Mouse (Mus musculus): ENCODE measurements around the gene Nup205. TPM values are rescaled to one million over a fixed set of nuclear protein-coding genes. Genes with fewer than 3 reads are reported as not detected.

Gene Nup205
- polyA plus RNA-seq, 1 experiment from 2014 or later: 42.8 TPM

GRCm38 (mm10) chr6:35253474-35253873, 76.3 kb downstream of the Nup205 start:
- Histone ChIP-seq H3K9me3 (replicated peaks) (no peaks in the 10 kb centered on the region), H3K4me2 (replicated peaks) (peak overlapping the region; percentile 60), H3K27me3 (no peaks in the 10 kb centered on the region), H3K4me3 (peak overlapping the region; percentile 57), H3K36me3 (no peaks in the 10 kb centered on the region), H3K27ac (no peak overlapping the region), H3K9ac (peak overlapping the region; percentile 78), H3K4me1 (peaks cover 27% of the 10 kb centered on the region)
- ATAC-seq (ENCODE audit: low FRiP score): no peak
- 49% methylated on average over 5 of the region's 5 CpGs for WGBS

- no peaks in the 10 kb centered on the region for H3K27me3 ChIP-seq
- no peaks in the 10 kb centered on the region for H3K36me3 ChIP-seq
- peak overlapping the region; percentile 60 for H3K4me2 ChIP-seq (replicated peaks)
- H3K9ac ChIP-seq: 0 out of 2 replicates have a peak overlapping the region, but pooled peaks have one; percentile 32
- ATAC-seq (ENCODE audit: low FRiP score): no peak
- 0 out of 2 replicates have a peak overlapping the region, but pooled peaks have one; percentile 40 for H3K27ac ChIP-seq
- 0 out of 2 replicates have a peak overlapping the region, but pooled peaks have one; percentile 10 for H3K4me3 ChIP-seq
- WGBS: 60% methylated on average over 9 of the region's 9 CpGs
- H3K9me3 ChIP-seq (replicated peaks): no peaks in the 10 kb centered on the region
- peaks cover 27% of the 10 kb centered on the region for H3K4me1 ChIP-seq
These were observed 77.1 kb downstream of the Nup205 start for GRCm38 (mm10) chr6:35254136-35254904.

- WGBS: 76% methylated on average over 12 of the region's 12 CpGs
These were observed 77.8 kb downstream of the Nup205 start for GRCm38 (mm10) chr6:35255017-35255416.

DNA sequence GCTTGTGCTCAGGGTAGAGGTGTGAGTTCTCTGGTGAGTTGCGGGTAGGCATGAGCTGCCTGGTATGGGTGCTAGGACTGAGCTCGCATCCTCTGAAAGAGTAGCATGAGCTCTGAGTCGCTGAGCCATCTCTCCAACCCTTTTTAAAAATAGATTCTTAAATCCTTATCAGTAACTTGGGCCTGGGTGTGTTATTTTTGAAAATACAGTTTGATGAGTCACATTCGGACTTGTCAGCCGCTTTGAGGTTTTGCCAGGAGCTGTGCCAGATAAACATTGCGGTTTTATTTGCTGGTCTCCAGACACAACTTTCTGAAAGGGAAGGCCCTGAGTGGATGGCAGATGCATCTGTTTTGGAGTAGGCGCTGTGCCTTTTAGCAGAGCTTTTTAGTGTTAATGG, 79.5 kb downstream of the Nup205 start:
- no peak overlapping the region for H3K27ac ChIP-seq
- no peak overlapping the region for H3K4me2 ChIP-seq (replicated peaks)
- no peaks in the 10 kb centered on the region for H3K27me3 ChIP-seq
- no peak overlapping the region for H3K4me3 ChIP-seq
- no peak for ATAC-seq (ENCODE audit: low FRiP score)
- H3K4me1 ChIP-seq: peaks cover 27% of the 10 kb centered on the region
- H3K9me3 ChIP-seq (replicated peaks): no peaks in the 10 kb centered on the region
- 91% methylated on average over 7 of the region's 7 CpGs for WGBS
- H3K9ac ChIP-seq: no peak overlapping the region
- peaks cover 12% of the 10 kb centered on the region for H3K36me3 ChIP-seq

More at GRCm38 (mm10) chr6:35255017-35255416, 77.8 kb downstream of the Nup205 start:
- no peak for ATAC-seq (ENCODE audit: low FRiP score)
- Histone ChIP-seq H3K9ac (no peak overlapping the region), H3K36me3 (no peaks in the 10 kb centered on the region), H3K27me3 (no peaks in the 10 kb centered on the region), H3K9me3 (replicated peaks) (no peaks in the 10 kb centered on the region), H3K4me3 (no peak overlapping the region), H3K4me1 (peaks cover 27% of the 10 kb centered on the region), H3K4me2 (replicated peaks) (peak overlapping the region; percentile 60), H3K27ac (0 out of 2 replicates have a peak overlapping the region, but pooled peaks have one; percentile 40)

- WGBS: 84% methylated on average over 13 of the region's 13 CpGs
- Histone ChIP-seq H3K9me3 (replicated peaks) (no peaks in the 10 kb centered on the region), H3K4me2 (replicated peaks) (no peak overlapping the region), H3K9ac (no peak overlapping the region), H3K4me1 (peaks cover 27% of the 10 kb centered on the region), H3K27me3 (no peaks in the 10 kb centered on the region), H3K36me3 (peaks cover 19% of the 10 kb centered on the region), H3K4me3 (no peak overlapping the region), H3K27ac (no peak overlapping the region)
- ATAC-seq (ENCODE audit: low FRiP score): no peak
These were observed 80.5 kb downstream of the Nup205 start for GRCm38 (mm10) chr6:35257626-35258190.

DNA sequence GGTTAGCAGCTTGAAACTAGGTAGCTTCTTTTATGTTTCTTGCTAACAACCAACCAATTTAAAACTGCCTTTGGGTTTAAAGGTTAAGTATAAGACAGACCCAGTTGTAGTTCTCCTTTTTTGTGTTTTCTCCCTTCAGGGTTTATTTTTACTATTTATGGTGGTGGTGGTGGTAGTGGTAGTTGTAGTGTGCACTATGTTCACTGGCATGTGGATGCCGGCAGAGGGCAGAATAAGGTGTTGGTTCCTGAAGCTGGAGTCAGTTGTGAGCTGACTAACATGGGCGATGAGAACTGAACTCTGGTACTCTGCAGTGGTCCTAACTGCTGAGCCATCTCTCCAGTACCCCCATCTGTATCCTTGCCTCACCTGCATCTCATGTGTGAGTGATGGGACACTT, 81.7 kb downstream of the Nup205 start:
- Histone ChIP-seq H3K27ac (no peak overlapping the region), H3K4me1 (peaks cover 20% of the 10 kb centered on the region), H3K36me3 (peaks cover 30% of the 10 kb centered on the region), H3K4me3 (no peak overlapping the region), H3K27me3 (no peaks in the 10 kb centered on the region), H3K9ac (no peak overlapping the region), H3K9me3 (replicated peaks) (no peaks in the 10 kb centered on the region), H3K4me2 (replicated peaks) (no peak overlapping the region)
- WGBS: 95% methylated on average over 2 of the region's 2 CpGs
- no peak for ATAC-seq (ENCODE audit: low FRiP score)

GRCm38 (mm10) chr6:35259526-35259925, 82.3 kb downstream of the Nup205 start:
- Histone ChIP-seq H3K27ac (no peak overlapping the region), H3K9me3 (replicated peaks) (no peaks in the 10 kb centered on the region), H3K4me2 (replicated peaks) (no peak overlapping the region), H3K4me3 (no peak overlapping the region), H3K9ac (no peak overlapping the region), H3K4me1 (peaks cover 14% of the 10 kb centered on the region), H3K27me3 (no peaks in the 10 kb centered on the region), H3K36me3 (peaks cover 30% of the 10 kb centered on the region)
- WGBS: 88% methylated on average over 5 of the region's 5 CpGs
- ATAC-seq (ENCODE audit: low FRiP score): no peak

DNA sequence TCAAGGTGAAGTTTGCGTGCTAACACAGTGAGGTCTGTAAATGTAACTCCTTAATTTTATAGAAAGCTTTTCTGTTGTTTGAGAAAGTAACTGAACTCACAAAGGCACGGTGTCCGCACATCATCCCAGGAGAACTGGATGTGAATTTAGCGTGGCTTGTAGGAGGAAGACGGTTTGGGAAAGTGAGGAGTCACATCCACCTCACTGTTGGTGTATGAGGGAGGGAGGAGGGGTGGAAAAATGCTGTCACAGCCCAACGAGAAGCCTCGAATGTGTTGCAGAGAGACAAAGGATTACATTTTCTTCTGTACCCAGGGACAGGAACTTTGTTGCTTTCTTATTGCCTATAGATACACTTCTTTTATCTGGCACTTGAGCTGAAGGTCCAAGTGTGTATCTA, 83.3 kb downstream of the Nup205 start:
- Histone ChIP-seq H3K36me3 (peaks cover 30% of the 10 kb centered on the region), H3K9ac (no peak overlapping the region), H3K4me2 (replicated peaks) (no peak overlapping the region), H3K4me1 (peaks cover 5% of the 10 kb centered on the region; the same call in 1 of the 2 replicates), H3K9me3 (replicated peaks) (no peaks in the 10 kb centered on the region), H3K4me3 (no peak overlapping the region), H3K27ac (no peak overlapping the region), H3K27me3 (no peaks in the 10 kb centered on the region)
- WGBS: 87% methylated on average over 7 of the region's 7 CpGs
- no peak for ATAC-seq (ENCODE audit: low FRiP score)

GRCm38 (mm10) chr6:35265580-35266278, 88.5 kb downstream of the Nup205 start:
- WGBS: 83% methylated on average over 15 of the region's 15 CpGs
- Histone ChIP-seq H3K4me2 (replicated peaks) (no peak overlapping the region), H3K27me3 (no peaks in the 10 kb centered on the region), H3K9ac (no peak overlapping the region), H3K36me3 (peaks cover 25% of the 10 kb centered on the region), H3K4me3 (no peak overlapping the region), H3K4me1 (no peaks in the 10 kb centered on the region), H3K27ac (peak overlapping the region; percentile 36; the same call in 1 of the 2 replicates), H3K9me3 (replicated peaks) (no peaks in the 10 kb centered on the region)
- no peak for ATAC-seq (ENCODE audit: low FRiP score)

DNA sequence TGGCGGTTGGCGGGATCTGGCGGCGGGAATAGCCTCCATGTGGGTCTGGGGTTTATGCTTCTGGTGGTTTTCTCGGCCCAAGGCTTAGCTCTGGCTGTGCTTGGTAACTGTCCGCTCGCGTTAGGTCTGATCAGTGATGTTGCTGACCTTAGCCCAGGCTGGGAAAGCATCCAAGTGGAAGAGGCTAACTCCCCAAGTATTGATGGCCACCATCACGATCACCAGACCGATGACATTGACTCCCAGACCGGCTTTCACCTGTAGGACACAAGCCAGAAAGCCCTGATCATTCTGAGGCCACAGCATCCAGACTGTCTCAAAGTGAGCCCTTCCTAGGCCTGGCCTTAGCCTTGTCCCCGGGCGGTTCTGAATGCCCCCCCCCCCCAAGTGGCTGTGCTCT, 91.5 kb downstream of the Nup205 start:
- no peak overlapping the region for H3K4me3 ChIP-seq
- ATAC-seq (ENCODE audit: low FRiP score): no peak
- H3K27ac ChIP-seq: no peak overlapping the region
- H3K4me2 ChIP-seq (replicated peaks): no peak overlapping the region
- H3K9ac ChIP-seq: no peak overlapping the region
- H3K4me1 ChIP-seq: no peaks in the 10 kb centered on the region
- 97% methylated on average over 13 of the region's 13 CpGs for WGBS
- H3K36me3 ChIP-seq: 0 out of 2 replicates have a peak, but pooled peaks cover under 1% of the 10 kb centered on the region
- no peaks in the 10 kb centered on the region for H3K9me3 ChIP-seq (replicated peaks)
- H3K27me3 ChIP-seq: no peaks in the 10 kb centered on the region

GRCm38 (mm10) chr6:35269643-35270042, 92.4 kb downstream of the Nup205 start:
- no peaks in the 10 kb centered on the region for H3K4me1 ChIP-seq
- no peak overlapping the region for H3K4me3 ChIP-seq
- no peak overlapping the region for H3K27ac ChIP-seq
- 82% methylated on average over 13 of the region's 13 CpGs for WGBS
- no peaks in the 10 kb centered on the region for H3K36me3 ChIP-seq
- ATAC-seq (ENCODE audit: low FRiP score): no peak
- H3K27me3 ChIP-seq: no peaks in the 10 kb centered on the region
- no peak overlapping the region for H3K4me2 ChIP-seq (replicated peaks)
- H3K9me3 ChIP-seq (replicated peaks): no peaks in the 10 kb centered on the region
- H3K9ac ChIP-seq: no peak overlapping the region

- no peak for ATAC-seq (ENCODE audit: low FRiP score)
- Histone ChIP-seq H3K36me3 (no peaks in the 10 kb centered on the region), H3K4me3 (no peak overlapping the region), H3K9me3 (replicated peaks) (no peaks in the 10 kb centered on the region), H3K27ac (no peak overlapping the region), H3K27me3 (no peaks in the 10 kb centered on the region), H3K4me1 (no peaks in the 10 kb centered on the region), H3K4me2 (replicated peaks) (no peak overlapping the region), H3K9ac (no peak overlapping the region)
- WGBS: 85% methylated on average over 12 of the region's 12 CpGs
These were observed 94.1 kb downstream of the Nup205 start for GRCm38 (mm10) chr6:35271094-35271855.

Measured in hindbrain, embryonic 12.5 days (tissue).